Mouse (Mus musculus) adrenal gland, adult (tissue): ENCODE measurements around the gene Emc10.

ENCODE experiments used
- DNase-seq, 2 experiments: peaks; one replicate each; pipeline ENCODE4 v3.0.0; 2022 to 2023; ENCODE audit warnings: low spot score in 1 of 2; ENCODE audit not compliant: inconsistent age in 2 of 2

The Emc10 gene

DNA sequence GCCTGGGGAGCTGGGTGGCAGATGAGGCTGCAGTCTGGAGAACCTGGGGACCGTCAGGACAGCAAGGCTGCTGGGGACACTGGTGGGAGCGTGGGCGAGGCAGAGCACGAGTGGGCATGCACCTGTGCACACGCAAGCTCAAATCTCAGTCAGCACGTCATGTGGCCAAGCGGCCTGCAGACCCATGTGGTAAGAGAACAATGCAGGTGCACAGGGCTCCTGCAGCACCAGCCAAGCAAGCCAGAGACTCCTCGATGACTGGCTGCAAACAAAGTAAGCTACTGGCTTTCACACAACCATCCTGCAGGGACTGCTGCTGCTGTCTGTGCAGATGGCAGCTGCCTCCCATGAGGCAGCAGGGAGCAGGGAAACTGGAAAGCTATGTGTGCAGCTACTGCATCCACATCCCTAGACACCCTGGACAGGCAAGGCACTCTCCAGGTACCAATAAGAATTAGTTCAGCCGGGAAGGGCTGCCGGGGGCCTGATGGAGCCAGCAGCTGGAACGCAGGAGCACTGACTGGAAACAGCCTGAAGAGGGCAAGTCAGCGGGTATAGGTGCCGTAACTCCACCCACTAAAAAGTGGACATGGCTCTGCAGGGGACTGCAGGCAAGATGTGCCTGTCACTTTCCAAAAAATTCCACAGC, 9.3 kb downstream of the Emc10 start:
- DNase-seq: peak in 1 of 2 experiments; percentile 2

DNA sequence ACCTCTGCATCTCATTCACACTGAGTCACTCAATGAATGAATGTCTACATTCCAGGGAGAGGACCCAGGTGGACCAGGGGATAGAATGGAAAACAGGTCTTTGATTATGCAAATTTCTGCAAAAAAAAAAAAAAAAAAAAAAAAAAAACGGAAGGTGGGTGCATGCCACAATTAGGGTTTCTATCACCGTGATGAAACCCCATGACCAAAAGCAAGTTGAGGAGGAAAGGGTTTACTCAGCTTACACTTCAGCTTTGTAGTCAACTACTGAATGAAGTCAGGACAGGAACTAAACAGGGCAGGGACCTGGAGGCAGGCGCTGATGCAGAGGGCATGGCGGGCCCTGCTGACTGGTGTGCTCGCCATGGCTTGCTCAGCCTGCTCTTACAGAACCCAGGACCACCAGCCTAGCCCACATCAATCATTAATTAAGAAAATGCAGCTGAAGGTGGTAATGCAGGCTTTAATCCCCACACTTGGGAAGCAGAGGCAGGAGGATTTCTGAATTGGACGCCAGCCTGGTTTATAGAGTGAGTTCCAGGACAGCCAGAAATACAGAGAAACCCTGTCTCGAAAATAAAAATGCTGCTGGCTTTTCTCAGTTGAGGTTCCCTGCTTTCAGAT, 10.6 kb downstream of the Emc10 start:
- DNase-seq: no peak

DNA sequence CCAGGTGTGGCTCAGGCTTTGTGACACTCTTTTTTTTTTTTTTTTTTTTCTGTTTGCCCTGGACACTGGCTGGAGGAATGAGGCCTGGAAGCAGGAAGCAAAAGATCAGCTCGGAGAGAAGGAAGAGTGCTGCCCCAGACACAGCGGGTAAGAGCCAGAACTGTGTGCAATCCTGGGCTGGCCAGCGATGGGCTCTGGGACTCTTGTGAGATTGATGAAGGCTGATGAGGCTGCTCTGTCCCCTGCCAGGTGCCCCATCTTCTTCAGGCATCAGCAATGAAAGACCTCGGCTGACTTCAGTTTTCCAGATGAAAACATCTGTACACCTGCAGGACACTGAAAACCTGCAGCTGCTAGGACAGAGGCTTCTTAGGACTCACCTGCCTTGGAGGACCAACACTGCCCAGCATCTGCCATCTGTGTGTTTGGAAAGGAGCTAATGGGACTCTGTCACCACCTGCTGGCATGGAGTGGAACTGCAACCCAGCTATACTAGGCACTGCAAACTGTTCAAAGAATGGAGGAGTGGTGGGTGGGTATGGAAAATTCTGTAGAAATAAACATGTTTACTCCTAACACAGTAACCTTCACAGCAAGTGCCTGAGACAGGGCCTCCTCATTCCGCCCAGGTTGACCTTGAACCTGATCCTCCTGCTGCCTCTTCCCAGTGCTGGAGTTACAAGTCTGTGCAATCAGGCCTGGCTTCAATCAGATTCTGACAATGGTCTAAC, 11.3 kb downstream of the Emc10 start:
- peak; percentile 63 to 89 for DNase-seq

DNA sequence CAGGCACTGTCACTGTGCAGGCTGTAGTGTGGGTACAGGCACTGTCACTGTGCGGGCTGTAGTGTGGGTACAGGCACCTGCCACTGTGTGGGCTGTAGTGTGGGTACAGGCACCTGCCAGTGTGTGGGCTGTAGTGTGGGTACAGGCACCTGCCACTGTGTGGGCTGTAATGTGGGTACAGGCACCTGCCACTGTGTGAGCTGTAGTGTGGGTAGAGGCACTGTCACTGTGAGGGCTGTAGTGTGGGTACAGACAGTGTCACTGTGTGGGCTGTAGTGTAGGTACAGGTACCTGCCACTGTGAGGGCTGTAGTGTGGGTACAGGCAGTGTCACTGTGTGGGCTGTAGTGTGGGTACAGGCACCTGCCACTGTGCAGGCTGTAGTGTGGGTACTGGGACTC, 12.2 kb downstream of the Emc10 start:
- peak in 1 of 2 experiments; percentile 1 for DNase-seq

DNA sequence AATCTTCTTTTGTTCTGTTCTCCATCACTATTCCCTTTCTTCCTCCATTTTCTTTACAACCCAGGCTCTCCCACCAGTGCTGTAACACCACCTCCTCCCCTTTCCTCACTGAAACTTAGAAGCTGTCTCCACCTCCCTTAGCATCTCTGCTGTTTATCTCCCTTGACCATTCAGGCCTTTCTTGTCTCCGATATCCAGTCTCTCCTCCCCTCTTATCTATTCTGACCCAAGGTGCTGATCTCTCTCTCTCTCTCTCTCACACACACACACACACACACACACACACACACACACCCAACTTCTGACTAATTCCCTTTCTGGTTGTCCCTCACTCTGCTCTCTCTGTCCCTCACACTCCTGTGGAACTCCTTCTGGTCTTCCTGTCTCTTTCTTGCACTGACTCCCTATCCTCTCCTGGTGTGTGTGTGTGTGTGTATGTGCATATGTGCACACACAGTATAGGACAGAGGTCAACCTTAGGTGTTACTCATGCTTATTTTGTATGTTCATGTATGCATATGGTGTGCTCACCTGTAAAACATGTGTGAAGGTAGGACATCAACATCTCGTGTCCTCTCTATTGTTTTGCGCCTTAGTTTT, 13.4 kb downstream of the Emc10 start:
- no peak for DNase-seq

DNA sequence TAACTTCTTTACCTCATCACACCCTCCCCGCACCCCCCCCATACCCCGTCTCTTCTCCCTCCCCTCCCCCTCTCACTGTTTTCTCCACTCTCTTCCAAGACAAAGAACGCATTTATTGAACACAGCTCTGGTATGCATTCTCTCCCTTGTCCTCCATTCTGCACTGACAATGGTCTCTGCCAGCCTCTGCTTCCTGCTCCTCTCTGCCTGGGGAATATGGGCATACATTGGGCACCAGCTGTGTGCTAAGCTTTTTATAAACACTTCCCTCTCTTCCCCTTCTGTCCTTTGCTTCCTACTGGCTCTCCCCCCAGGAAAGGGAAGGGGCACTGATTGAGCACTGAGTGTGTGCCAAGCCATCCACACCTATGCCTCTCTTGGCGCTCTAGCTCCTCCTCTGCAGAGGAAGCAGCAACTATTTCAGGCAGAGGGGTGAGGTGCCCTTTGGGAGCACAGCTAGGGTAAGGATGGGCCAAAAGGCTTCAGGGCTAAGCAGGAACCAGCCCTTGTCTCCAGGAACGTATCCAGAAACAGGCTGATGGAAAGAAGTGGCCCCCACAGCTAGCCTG, 21.2 kb downstream of the Emc10 start:
- DNase-seq: no peak

DNA sequence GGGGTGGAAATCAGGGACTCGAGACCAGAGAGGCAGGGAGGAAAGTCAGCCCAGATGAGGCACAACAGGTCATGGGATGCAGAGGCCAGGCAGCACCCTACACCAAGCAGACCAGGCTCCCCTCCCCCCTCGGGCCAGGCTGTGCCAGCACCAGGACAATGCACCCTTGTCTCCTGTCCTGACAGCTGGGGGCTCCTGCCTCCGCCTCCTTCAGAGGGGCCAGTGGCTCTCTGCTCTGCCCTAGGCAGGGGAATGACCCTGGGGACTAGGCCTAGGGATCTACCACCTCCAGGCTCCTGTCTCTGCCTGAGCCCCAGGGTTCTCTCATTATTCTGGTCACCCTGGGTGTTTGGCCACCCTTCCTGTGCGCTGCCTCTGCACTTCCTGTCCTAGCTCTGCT, 21.9 kb downstream of the Emc10 start:
- DNase-seq: peak in 1 of 2 experiments; percentile 18

DNA sequence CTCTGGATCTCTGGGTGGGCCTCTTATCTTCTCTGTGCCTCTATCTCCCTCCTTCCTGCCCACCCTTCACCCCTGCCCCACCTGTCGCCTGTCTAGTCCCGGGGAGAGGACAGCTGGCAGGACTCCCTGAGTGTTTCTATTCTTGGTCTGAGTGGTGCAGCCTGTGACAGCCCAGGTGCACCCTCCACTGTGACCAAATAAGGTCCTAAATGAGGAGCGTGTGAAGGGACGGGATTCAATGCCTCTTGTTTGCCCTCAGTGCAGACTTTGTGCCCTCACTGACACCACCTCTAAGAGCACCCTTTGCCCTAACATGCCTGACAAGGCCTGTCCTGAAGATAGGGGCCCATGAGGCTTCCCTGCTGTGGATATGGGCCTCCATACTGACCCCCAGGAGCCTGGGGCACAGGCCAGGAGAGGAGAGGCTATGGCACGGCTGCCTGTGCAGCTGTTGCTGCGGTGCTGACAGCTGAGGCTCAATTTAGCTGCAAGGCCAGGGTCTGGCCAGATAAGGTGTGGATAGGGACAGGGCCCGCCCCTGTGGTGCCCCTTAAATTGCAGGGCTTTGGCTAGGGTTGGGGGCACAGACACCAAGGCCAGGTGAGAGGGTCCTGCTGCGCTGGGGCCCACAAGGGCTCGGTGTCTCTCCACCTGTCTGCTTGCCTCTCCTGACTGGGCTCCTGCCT, 23.2 kb downstream of the Emc10 start:
- DNase-seq: no peak

DNA sequence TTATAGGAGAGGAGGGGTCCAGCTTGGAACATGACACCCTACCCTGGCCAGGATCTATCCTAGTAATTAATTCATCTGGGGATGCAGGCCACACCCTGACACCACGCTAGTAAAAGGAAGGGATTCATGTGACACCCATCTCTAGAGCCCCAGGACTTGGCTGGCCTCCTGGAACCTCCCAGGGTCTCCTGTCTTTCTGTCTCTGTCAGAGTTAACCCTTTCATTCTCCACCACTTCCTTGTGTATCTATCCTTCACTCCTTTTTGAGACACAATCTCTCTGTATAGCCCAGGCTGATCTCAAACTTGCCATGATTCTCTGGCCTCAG, 23.8 kb downstream of the Emc10 start:
- no peak for DNase-seq

DNA sequence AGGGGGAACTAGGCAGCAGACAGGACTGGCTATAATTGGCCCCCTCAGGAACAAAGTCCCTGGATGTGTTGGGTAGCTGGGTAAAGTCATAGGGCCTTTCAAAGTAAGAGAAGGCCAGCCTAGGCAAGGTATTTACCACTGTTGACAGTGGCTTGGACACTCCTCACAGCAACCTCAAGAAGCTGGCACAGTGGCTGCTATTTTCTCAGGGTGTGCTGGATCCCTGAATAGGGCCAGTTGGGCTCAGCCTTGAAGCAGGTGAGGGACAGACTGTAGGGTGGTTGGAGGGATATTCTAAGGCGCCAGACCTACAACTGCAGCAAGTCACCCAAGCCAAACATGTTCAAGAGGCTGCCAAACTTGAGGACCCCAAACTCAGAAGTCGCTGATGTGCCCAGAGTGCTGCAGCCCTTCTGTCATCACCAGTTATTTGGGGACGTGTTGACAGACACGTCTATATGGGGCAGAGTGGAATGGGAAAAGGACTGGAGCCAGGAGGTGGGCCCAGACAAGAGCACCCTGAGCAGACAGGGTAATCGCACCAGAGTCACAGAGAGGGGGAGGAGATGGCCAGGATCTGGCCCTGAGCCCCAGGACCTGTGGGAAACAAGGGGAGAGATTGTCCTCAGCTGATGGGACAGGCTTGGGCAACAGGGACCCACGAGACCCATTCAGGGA, 24.3 kb downstream of the Emc10 start:
- no peak for DNase-seq

DNA sequence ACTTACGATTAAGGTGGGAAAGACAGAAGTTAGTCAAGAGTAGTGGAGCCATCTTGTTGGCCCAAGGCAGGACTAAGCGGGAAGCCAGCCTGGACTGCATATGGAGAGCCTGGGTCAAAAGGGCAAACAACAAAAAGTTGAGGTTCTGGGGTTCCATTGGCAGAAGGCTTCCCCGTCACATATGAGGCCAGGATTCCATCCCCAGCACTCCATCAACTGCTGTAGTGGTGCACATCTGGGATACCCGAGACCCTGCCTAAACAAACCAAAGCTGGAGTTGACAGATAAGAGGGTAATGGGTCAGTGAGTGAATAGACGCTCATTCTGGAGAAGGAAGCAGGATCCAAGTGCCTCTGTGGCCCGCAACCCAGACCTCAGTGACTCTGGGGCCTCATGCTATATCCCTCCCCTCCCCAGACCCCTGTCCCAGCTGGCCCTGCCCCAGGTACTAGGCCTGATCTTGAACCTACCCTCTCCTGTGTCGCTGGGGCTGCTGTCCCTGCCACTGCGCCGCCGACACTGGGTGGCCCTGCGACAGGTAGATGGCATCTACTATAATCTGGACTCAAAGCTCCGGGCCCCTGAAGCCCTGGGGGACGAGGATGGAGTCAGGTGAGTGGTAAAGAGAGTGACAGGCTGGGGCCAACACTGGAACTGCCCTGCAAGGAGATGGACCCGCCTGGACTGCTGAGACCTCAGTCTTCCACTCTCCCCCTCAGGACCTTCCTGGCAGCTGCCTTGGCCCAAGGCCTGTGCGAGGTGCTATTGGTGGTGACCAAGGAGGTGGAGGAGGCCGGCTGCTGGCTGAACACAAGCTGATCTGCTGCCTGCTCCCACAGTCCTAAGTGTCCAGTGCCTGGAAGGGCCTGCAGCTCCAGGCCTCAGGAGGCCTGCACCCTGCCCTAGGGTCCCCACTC, 25.4 kb downstream of the Emc10 start:
- no peak for DNase-seq

DNA sequence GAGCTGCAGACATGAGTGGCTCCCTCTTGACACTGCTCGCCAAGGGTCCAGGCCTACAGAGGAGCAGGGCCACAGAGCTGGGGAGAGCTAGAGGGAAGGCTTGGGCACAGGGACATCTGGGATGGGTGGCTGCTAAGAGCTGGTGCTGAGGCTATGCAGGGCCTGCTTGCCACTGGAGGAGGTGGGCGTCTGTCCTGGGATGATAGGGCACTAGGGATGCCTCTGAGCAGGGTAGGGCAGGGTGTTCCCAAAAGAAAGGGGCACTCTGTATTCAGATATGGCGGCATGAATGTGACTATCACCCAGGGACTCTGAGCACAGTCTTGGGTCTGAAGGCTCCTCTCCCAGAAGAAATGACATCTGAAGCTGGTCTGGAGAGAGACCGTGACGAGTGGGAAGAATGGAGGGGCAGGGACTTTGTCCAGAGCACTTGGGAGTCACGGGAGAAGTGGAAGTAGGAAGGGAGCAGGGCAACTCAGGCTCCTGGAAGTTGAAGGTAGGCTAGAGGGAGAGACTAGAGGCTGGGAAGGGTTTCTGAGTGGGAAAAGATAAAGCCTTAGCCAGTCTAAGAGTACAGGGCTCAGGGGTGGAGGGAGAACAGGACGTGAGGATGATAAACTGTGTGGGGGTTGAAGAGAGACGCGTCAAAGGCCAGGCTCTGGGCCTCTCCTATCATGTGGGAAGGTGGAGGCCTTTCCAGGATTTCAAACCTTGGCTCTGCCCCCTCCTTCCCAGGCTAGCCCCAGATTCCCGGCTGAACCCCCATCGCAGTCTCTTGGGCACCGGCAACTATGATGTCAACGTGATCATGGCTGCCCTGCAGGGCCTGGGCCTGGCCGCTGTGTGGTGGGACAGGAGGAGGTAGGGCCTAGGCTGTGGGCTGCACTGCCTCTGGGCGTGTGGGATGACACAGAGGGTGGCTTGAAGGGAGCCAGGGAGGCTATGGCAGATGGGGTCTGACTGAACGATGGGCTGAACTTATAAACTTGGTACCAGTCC, 26.4 kb downstream of the Emc10 start:
- no peak for DNase-seq

DNA sequence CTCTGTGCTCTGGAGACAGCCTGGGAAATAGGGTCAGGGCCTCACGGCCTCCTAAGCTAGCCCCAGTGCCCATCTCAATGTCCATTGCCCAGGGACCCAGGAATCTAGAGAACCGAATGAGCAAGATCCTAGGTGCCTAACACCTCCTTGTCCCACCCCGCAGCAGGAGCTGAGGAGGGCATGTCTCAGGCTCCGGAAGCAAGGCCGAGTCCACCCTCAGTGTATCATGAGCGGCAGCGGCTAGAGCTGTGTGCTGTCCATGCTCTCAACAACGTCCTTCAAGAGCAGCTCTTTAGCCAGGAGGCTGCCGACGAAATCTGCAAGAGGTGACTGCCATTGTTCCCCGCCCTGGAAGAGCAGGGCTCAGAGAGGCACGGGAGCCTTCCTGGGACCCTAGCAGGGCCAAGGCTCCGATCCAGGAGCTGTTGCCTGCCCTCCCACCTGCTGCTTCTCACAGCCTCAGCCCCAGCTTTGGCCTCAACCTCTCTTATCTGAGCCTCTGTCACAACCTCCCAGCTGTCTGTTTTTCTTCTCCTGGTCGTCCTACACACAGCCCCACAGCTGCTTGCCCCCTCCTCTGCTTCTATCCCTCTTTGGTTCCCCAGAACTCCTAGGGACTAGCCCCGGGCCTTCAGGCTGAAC, 27.6 kb downstream of the Emc10 start:
- DNase-seq: no peak

DNA sequence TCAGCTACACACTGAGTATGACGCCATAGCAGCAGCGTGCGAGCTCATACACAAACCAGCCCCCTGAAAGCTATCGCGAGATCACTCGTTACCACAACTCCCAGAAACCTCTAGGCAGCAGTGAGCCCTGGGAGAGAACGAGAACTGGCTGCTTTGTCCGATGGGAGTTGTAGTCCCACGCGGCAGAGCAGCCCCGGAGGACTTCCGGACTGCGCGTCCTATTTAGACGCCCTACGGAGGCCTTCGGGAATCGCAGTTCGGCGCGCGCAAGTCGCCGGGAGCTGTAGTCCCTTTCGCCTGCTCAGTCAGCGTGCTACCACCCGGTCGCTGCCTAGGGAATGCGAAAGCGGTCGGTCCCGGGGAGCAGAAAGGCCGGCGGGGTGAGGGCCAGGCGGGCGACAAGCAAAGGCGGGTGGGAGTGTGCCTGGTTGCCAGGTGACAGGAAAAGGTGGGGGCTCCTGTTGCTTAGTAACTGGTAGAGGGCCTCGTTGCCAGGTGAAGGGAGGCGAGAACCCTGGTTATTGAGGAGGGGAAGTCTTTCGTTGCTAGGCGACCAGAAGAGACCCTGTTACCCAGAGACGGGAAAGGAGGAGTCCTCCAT, 28.4 kb downstream of the Emc10 start, which contains the start of gene Josd2:
Josd2 (plus strand) TSS at position 170 of the 601 bp plus-strand sequence.
- peak; percentile 96 to 98 for DNase-seq

DNA sequence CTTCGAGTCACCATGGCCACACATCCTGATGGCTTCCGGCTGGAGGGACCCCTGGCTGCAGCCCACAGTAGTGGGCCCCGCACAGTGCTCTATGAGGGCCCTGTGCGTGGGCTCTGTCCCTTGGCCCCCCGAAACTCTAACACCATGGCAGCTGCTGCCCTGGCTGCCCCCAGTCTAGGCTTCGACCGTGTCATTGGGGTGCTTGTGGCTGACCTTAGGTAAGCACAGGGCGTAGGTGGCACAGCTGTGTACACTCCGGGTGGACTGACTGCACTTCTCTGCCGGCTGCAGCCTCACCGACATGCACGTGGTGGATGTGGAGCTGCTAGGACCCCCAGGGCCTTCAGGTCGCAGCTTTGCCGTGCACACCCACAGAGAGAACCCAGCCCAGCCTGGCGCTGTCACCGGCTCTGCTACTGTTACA, 29.4 kb downstream of the Emc10 start:
- peak in 1 of 2 experiments; percentile 48 for DNase-seq

DNA sequence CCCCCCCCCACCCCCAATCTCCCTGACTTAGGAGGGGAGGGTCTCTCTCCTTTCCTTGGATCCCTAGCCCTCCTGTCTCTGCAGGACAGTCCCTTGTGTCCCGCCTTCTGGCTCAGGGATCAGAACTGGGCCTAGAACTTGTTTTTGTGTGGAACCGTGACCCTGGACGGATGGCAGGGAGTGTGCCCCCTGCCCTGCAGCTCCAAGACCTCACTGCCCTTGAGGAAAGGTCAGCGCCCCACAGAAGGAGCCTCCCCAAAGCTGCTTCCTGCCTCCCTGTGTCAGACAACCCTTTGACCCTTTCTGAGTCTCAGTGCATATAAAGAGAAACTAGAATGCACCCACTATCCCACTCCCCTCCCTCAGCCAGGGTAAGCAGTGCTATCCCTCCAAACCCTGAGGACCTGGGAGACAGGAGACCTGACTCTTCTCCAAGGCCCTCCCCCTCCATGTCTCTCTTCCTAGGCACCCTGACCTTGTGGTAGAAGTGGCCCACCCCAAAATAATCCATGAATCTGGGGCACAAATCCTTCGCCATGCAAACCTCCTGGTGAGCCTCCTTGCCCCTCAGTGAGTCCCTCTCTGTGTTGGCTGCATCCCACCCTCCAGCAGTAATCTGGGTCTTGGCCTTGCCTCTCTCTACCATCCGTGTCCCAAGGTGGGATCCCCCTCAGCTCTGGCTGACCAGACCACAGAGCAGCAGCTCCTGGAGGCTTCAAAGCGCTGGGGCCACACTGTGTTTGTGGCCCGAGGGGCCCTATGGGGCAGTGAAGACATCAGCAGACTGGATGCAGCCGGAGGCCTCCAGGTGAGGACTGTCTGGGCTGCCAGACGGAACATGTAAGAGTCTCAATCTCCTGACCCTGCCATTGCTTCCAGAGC, 30.1 kb downstream of the Emc10 start:
- DNase-seq: no peak
